Mouse (Mus musculus) liver, embryonic 14.5 days (tissue): ENCODE measurements at regions not wholly inside any gene's neighbourhood (a gene's known extent, or its start where the extent isn't known, plus 50 kb on each side); places are given as distances from the start of the nearest gene placed in this dataset.

ENCODE experiments used
- CTCF ChIP-seq: IDR thresholded peaks from 2 replicates; pipeline ENCODE4 v1.5.1; 2016; ENCODE audit warnings: antibody characterized with exemption, low read depth, control low read depth
- EP300 ChIP-seq: IDR thresholded peaks from 2 replicates; pipeline ENCODE4 v1.6.1; 2016; ENCODE audit warnings: antibody characterized with exemption, low read depth

GRCm38 (mm10) chr1:76919541-76919940 is 595.3 kb downstream of the Epha4 start:
- no peak for TF ChIP-seq EP300
- no peak for TF ChIP-seq CTCF
